Mouse (Mus musculus) cortical plate, adult 2 months (tissue): Measurements from ENCODE around the gene Nxpe4. TPM values are rescaled to one million over a fixed set of nuclear protein-coding genes. Genes with fewer than 3 reads are reported as not detected.
"Not testable (repeated sequence)": the region's sequence is repeated elsewhere in the genome, so short reads cannot be mapped to it uniquely, and the experiment has no call there.

Experiments
- H3K27ac ChIP-seq: fragments of 200-500 bp; 2 replicates; pipeline ENCODE4 v1.5.1; 2012; ENCODE audit warnings: low read length, control low read depth, inconsistent platforms; ENCODE audit not compliant: insufficient read depth
- H3K4me1 ChIP-seq: fragments of 200-500 bp; 2 replicates; pipeline ENCODE4 v1.6.1; 2011; ENCODE audit warnings: low read length; ENCODE audit not compliant: control insufficient read depth, insufficient read depth
- H3K4me3 ChIP-seq: fragments of 200-500 bp; 2 replicates; pipeline ENCODE4 v1.5.1; 2011; ENCODE audit warnings: mild to moderate bottlenecking, low read length, control low read depth; ENCODE audit not compliant: insufficient read depth
- CTCF ChIP-seq: fragments of 200-500 bp; IDR thresholded peaks from 2 replicates; pipeline ENCODE4 v1.5.1; 2011; ENCODE audit warnings: mild to moderate bottlenecking, control low read depth, low read length; ENCODE audit not compliant: insufficient read depth; ENCODE audit errors: extremely low read depth
- POLR2A ChIP-seq: fragments of 200-500 bp; IDR thresholded peaks from 2 replicates; pipeline ENCODE4 v1.6.1; 2011; ENCODE audit warnings: mild to moderate bottlenecking, low read length, control low read depth; ENCODE audit not compliant: insufficient read depth; ENCODE audit errors: extremely low read depth
- polyA plus RNA-seq: library from polyadenylated mRNA; depleted of rRNA; stranded (reverse); fragments of >200 nt; gene quantifications from 2 replicates; pipeline ENCODE4 v1.2.3, GENCODE M21; 2012

The Nxpe4 gene
- polyA plus RNA-seq, 1 experiment: 11.8 TPM

- H3K27ac ChIP-seq: no peak overlapping the region
- TF ChIP-seq CTCF (no peak), POLR2A (no peak)
- H3K4me1 ChIP-seq: no peaks in the 10 kb centered on the region
- no peak overlapping the region for H3K4me3 ChIP-seq
Observed at GRCm38 (mm10) chr9:48388451-48388850, 226.6 kb downstream of the Nxpe4 start.

- Histone ChIP-seq H3K27ac (no peak overlapping the region), H3K4me3 (no peak overlapping the region), H3K4me1 (no peaks in the 10 kb centered on the region)
- TF ChIP-seq CTCF (no peak), POLR2A (no peak)
Observed at GRCm38 (mm10) chr9:48389983-48390382, 228.2 kb downstream of the Nxpe4 start.

- no peak for TF ChIP-seq CTCF
- TF ChIP-seq POLR2A: no peak
- no peak overlapping the region for H3K4me3 ChIP-seq
- H3K27ac ChIP-seq: no peak overlapping the region
- no peaks in the 10 kb centered on the region for H3K4me1 ChIP-seq
Observed at GRCm38 (mm10) chr9:48403590-48404209, 241.9 kb downstream of the Nxpe4 start.

GRCm38 (mm10) chr9:48404687-48405086, 242.9 kb downstream of the Nxpe4 start:
- Histone ChIP-seq H3K4me3 (no peak overlapping the region), H3K4me1 (no peaks in the 10 kb centered on the region), H3K27ac (no peak overlapping the region)
- no peak for TF ChIP-seq CTCF
- no peak for TF ChIP-seq POLR2A

- no peaks in the 10 kb centered on the region for H3K4me1 ChIP-seq
- H3K4me3 ChIP-seq: no peak overlapping the region
- no peak overlapping the region for H3K27ac ChIP-seq
- TF ChIP-seq CTCF (no peak), POLR2A (no peak)
Observed at GRCm38 (mm10) chr9:48407549-48408327, 245.9 kb downstream of the Nxpe4 start.

- H3K27ac ChIP-seq: no peak overlapping the region
- H3K4me3 ChIP-seq: no peak overlapping the region
- TF ChIP-seq POLR2A: no peak
- TF ChIP-seq CTCF: no peak
- H3K4me1 ChIP-seq: no peaks in the 10 kb centered on the region
Observed at GRCm38 (mm10) chr9:48410217-48411035, 248.6 kb downstream of the Nxpe4 start.

- Histone ChIP-seq H3K4me1 (no peaks in the 10 kb centered on the region), H3K4me3 (no peak overlapping the region)
- TF ChIP-seq POLR2A (no peak), CTCF (no peak)
Observed at GRCm38 (mm10) chr9:48413591-48413990, 251.8 kb downstream of the Nxpe4 start.

GRCm38 (mm10) chr9:48417366-48417765, 255.5 kb downstream of the Nxpe4 start:
- not testable (repeated sequence) for H3K27ac ChIP-seq

More at GRCm38 (mm10) chr9:48413591-48413990, 251.8 kb downstream of the Nxpe4 start:
- H3K27ac ChIP-seq: no peak overlapping the region

GRCm38 (mm10) chr9:48417994-48418393, 256.2 kb downstream of the Nxpe4 start:
- H3K4me3 ChIP-seq: no peak overlapping the region
- no peak overlapping the region for H3K27ac ChIP-seq
- TF ChIP-seq CTCF (no peak), POLR2A (no peak)
- no peaks in the 10 kb centered on the region for H3K4me1 ChIP-seq

More at GRCm38 (mm10) chr9:48417366-48417765, 255.5 kb downstream of the Nxpe4 start:
- H3K4me1 ChIP-seq, H3K4me3 ChIP-seq: not testable (repeated sequence)
